Mouse (Mus musculus): ENCODE results near the gene Trappc2l. TPM values are rescaled to one million over a fixed set of nuclear protein-coding genes. Genes with fewer than 3 reads are reported as not detected.

Trappc2l gene
- polyA plus RNA-seq, 1 experiment from 2014 or later, result 62.3 TPM

DNA sequence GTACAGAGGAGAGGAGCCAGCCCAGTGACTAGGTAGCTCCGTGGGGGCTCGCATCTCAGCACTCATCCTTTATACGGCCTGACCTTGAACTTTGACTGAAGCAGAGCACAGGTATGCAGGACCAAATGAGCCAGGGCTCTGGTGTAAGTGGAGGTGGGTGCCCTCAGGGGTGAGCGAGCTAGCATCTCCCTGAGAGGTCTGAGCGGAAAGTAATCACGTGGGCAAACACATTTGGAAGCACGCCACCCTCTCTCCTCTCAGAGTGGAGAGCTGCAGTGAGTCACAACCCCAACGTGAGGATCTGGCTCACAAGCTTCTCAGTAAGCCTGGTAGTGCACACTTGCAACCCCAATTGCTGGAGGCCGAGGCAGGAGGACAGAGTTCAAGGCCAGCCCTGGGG is 30.6 kb downstream of the Trappc2l start:
- no peak overlapping the region for H3K27ac ChIP-seq (replicated peaks)
- 52% methylated on average over 9 of the region's 9 CpGs for WGBS
- H3K36me3 ChIP-seq, result no peaks in the 10 kb centered on the region
- no peaks in the 10 kb centered on the region for H3K27me3 ChIP-seq
- H3K9me3 ChIP-seq (replicated peaks), result no peaks in the 10 kb centered on the region
- no peak for ATAC-seq (ENCODE audit: insufficient number of reproducible peaks, low FRiP score, low TSS enrichment, low read depth)
- no peak overlapping the region for H3K9ac ChIP-seq
- H3K4me2 ChIP-seq (replicated peaks), result no peak overlapping the region
- peaks cover 47% of the 10 kb centered on the region for H3K4me1 ChIP-seq
- no peak overlapping the region for H3K4me3 ChIP-seq (replicated peaks)

DNA sequence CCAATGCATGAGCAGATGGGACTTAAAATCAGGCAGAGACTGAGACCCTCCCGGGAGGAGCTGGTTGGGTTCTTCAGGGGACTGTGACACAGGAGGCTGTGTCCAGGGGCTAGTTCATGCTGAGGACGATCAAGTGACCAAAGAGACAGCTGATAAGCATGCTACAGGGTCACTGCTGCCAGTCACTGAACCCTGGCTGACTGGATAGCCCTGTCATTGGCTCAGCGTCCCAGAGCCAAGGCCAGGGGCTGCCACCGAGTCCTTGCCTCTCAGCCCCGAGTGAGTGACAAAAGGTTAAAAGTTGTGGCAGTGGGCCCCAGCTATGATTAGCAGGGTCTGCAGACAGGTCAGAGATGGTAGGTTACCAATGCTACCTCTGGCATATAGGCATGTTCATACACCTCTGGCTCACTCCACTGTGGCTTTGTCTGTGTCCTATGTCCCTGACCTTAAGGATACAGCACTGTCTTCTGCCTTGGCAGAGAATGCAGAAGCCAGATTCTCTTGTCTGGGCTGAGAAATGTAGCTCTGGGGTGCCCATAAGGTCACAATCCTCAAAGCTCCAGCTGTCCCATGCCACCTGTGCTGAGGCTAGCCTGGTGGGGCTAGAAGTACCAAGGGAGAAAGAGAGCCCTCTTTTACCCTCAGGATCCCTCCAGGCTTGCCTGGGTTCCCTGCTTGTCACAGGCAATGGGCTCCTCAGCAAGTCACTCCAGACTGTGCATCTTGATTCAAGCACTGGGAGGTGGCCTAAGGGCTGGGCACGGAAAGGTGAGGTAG is 32.9 kb downstream of the Trappc2l start:
- 64% methylated on average over 6 of the region's 6 CpGs for WGBS
- Histone ChIP-seq H3K4me1 (peaks cover 45% of the 10 kb centered on the region), H3K4me3 (replicated peaks) (no peak overlapping the region), H3K36me3 (no peaks in the 10 kb centered on the region), H3K9me3 (replicated peaks) (no peaks in the 10 kb centered on the region), H3K9ac (no peak overlapping the region), H3K27ac (replicated peaks) (no peak overlapping the region), H3K4me2 (replicated peaks) (no peak overlapping the region), H3K27me3 (no peaks in the 10 kb centered on the region)
- no peak for ATAC-seq (ENCODE audit: insufficient number of reproducible peaks, low FRiP score, low TSS enrichment, low read depth)

DNA sequence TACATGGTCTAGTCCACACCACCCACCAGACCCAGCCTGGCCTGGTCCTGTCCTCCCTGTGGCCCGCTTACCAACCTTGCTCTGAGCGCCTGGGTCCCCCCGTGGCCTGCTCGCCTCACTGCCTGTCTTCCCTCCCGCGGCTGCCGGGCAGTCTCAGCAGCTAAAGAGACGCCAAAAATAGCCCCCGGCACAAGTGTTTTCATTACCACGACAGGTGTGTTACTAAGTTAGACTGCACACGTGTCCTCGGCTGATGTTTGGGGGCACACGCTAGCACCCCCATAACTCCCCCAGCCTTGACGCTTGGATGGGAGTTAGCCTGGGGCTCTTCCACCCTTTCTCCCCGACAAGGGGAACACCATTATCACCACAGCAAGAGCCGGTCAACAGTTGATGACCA is 34.9 kb downstream of the Trappc2l start:
- H3K9ac ChIP-seq, result no peak overlapping the region
- no peak for ATAC-seq (ENCODE audit: insufficient number of reproducible peaks, low FRiP score, low TSS enrichment, low read depth)

GRCm38 (mm10) chr8:122648192-122648970 is 36.9 kb downstream of the Trappc2l start:
- no peak overlapping the region for H3K27ac ChIP-seq (replicated peaks)
- no peak overlapping the region for H3K4me2 ChIP-seq (replicated peaks)
- no peak overlapping the region for H3K4me3 ChIP-seq (replicated peaks)
- H3K27me3 ChIP-seq, result no peaks in the 10 kb centered on the region
- no peak for ATAC-seq (ENCODE audit: insufficient number of reproducible peaks, low FRiP score, low TSS enrichment, low read depth)
- H3K9me3 ChIP-seq (replicated peaks), result no peaks in the 10 kb centered on the region
- peaks cover 35% of the 10 kb centered on the region for H3K4me1 ChIP-seq
- 47% methylated on average over 15 of the region's 15 CpGs for WGBS
- H3K9ac ChIP-seq, result no peak overlapping the region
- H3K36me3 ChIP-seq, result no peaks in the 10 kb centered on the region

More for the DNA sequence above, 34.9 kb downstream of the Trappc2l start:
- Histone ChIP-seq H3K4me3 (replicated peaks) (no peak overlapping the region), H3K4me1 (peaks cover 33% of the 10 kb centered on the region), H3K27me3 (no peaks in the 10 kb centered on the region), H3K4me2 (replicated peaks) (no peak overlapping the region), H3K9me3 (replicated peaks) (no peaks in the 10 kb centered on the region), H3K27ac (replicated peaks) (no peak overlapping the region), H3K36me3 (no peaks in the 10 kb centered on the region)
- 80% methylated on average over 16 of the region's 16 CpGs for WGBS

DNA sequence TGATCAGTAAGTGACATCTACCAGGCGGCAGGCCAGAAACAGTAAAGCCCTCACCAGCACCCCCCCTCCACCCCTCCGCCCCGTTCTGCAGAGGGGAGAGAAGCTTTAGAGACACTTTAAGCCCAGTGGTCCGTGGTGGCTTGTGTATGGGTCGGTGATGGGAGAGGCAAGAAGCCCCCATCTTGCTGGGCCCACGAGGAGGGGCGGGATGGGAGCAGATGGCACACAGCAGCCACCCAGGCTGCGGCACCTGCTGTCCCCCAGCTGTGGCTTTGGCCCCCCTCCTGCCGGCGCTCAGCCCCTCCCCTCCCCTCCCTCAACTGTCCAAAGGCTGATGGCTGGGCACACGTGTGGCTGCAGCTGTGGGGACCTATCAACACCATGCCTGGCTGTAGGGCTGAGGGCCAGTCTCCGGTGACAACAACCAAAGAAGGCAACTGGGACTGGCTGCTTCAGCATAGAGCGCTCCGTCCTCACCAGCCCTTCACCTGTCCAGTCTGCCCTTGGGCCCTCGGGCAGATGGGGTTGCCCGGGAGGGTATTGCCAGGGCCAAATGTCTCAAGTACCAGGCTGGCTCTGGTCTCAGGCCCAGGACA is 40.0 kb downstream of the Trappc2l start:
- H3K27ac ChIP-seq (replicated peaks), result no peak overlapping the region
- H3K9me3 ChIP-seq (replicated peaks), result no peaks in the 10 kb centered on the region
- H3K27me3 ChIP-seq, result no peaks in the 10 kb centered on the region
- H3K4me3 ChIP-seq (replicated peaks), result no peak overlapping the region
- peaks cover 42% of the 10 kb centered on the region for H3K4me1 ChIP-seq
- no peak overlapping the region for H3K9ac ChIP-seq
- H3K4me2 ChIP-seq (replicated peaks), result no peak overlapping the region
- no peaks in the 10 kb centered on the region for H3K36me3 ChIP-seq
- 75% methylated on average over 16 of the region's 16 CpGs for WGBS
- ATAC-seq (ENCODE audit: insufficient number of reproducible peaks, low FRiP score, low TSS enrichment, low read depth), result peak; percentile 71; the same call in 1 of the 2 replicates

- Histone ChIP-seq H3K36me3 (no peaks in the 10 kb centered on the region), H3K9me3 (replicated peaks) (no peaks in the 10 kb centered on the region), H3K4me2 (replicated peaks) (no peak overlapping the region), H3K4me3 (replicated peaks) (no peak overlapping the region), H3K4me1 (peaks cover 47% of the 10 kb centered on the region), H3K27ac (replicated peaks) (no peak overlapping the region), H3K27me3 (no peaks in the 10 kb centered on the region), H3K9ac (no peak overlapping the region)
- no peak for ATAC-seq (ENCODE audit: insufficient number of reproducible peaks, low FRiP score, low TSS enrichment, low read depth)
- WGBS, result 61% methylated on average over 6 of the region's 6 CpGs
Observed at GRCm38 (mm10) chr8:122652643-122653042, 41.2 kb downstream of the Trappc2l start.

DNA sequence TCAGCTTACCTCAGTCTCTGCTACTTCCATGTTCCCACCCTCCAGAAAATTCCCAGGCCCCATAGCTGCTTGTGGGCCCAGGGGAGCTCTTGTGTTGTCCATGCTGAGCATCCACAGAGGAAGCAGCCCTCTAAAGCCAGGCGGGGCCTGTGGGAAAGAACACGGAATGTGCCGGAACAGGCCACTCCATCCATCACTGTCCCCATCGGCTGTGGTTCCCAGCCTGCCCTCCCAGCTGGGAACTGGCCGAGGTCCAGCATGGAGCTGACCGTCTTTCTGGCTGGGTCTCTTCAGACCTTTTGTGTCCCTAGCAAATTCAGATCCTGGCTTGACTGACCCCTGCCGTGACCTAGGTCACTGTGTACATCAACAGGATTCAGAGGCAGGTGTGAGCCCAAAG is 43.3 kb downstream of the Trappc2l start:
- Histone ChIP-seq H3K4me3 (replicated peaks) (no peak overlapping the region), H3K9me3 (replicated peaks) (no peaks in the 10 kb centered on the region), H3K9ac (no peak overlapping the region), H3K27ac (replicated peaks) (no peak overlapping the region), H3K4me1 (peaks cover 58% of the 10 kb centered on the region), H3K27me3 (no peaks in the 10 kb centered on the region), H3K36me3 (no peaks in the 10 kb centered on the region), H3K4me2 (replicated peaks) (no peak overlapping the region)
- ATAC-seq (ENCODE audit: insufficient number of reproducible peaks, low FRiP score, low TSS enrichment, low read depth), result no peak
- WGBS, result 77% methylated on average over 7 of the region's 7 CpGs

DNA sequence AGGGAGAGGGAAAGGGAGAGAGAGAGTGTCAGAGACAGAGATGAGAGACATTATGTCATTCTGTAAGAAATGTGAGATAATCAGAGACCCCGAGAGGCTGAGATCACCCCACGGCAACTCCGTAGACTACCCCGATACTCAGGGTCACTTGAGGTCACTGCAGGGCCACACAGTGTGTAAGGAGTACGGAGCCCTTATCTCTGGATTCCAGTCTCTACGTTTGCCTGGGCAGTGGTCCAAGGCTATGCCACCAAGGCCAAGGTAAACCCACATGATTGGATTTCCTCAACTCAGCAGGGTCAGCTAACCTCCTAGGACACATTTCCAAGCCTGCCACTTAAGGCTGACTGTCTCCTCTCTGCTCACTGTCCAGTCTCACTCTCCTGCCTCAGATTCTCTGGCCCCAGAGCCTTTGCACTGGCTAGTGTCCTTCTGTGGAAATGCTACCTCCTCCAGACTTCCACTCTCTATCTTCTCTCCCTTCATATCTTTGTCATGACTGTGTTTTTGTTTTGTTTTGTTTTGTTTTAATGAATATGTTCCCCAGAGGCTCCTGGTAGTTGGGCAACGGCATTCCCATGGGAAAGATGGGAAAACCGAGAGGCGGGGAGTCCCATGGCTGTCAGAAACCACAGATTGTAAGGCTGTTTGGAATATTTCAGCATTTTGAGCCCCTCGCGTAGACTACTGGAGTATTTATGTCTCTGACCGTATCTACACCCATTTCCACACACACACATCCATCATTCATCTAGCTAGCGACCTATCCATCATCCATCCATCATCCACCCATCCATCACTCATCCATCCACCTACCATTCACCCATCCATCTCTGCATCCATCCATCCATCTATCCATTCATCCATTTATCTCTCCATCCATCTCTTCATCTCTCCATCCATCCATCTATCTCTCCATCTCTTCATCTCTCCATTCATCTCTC is 44.9 kb downstream of the Trappc2l start:
- Histone ChIP-seq H3K27me3 (no peaks in the 10 kb centered on the region), H3K4me1 (peaks cover 62% of the 10 kb centered on the region), H3K36me3 (no peaks in the 10 kb centered on the region), H3K27ac (replicated peaks) (no peak overlapping the region), H3K9ac (no peak overlapping the region), H3K4me2 (replicated peaks) (no peak overlapping the region), H3K9me3 (replicated peaks) (no peaks in the 10 kb centered on the region), H3K4me3 (replicated peaks) (no peak overlapping the region)
- WGBS, result 73% methylated on average over 13 of the region's 13 CpGs
- ATAC-seq (ENCODE audit: insufficient number of reproducible peaks, low FRiP score, low TSS enrichment, low read depth), result no peak

DNA sequence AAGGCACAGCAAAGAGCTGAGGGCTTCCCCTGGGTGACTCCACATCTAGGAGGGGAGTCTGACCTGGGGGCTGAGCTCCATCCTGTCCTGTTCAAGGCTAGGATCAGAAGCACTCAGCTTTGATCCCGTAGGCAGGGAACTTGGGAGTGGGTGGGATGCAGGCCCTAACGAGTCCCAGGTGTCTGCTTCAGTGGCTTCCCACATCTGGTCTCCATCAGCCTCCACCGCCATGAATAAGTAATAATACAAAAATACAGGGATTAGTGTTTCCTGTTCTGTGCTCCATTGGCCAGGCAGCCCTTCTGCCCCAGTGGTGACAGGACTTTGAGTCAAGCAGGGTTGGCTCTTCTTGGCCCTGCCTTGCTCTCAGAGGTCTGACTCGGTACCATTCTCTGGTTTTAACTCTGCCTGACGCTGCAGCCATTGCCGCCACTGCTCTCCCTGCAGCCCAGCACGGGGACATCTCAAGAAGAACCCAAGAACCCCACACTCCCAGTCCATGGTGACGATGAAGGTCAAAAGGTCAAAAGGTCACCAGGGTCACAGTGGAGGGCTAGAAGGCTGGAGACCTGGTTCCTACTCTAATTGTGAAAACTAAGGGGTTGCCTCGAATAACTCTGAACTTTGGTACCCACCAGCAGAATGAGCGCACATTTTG is 46.8 kb downstream of the Trappc2l start:
- Histone ChIP-seq H3K4me2 (replicated peaks) (no peak overlapping the region), H3K9me3 (replicated peaks) (no peaks in the 10 kb centered on the region), H3K27ac (replicated peaks) (peak overlapping the region; percentile 71; the same call in 1 of the 2 replicates), H3K4me1 (peaks cover 66% of the 10 kb centered on the region), H3K27me3 (no peaks in the 10 kb centered on the region), H3K9ac (no peak overlapping the region), H3K4me3 (replicated peaks) (no peak overlapping the region), H3K36me3 (no peaks in the 10 kb centered on the region)
- WGBS, result 27% methylated on average over 10 of the region's 10 CpGs
- ATAC-seq (ENCODE audit: insufficient number of reproducible peaks, low FRiP score, low TSS enrichment, low read depth), result peak; percentile 11; the same call in 1 of the 2 replicates

DNA sequence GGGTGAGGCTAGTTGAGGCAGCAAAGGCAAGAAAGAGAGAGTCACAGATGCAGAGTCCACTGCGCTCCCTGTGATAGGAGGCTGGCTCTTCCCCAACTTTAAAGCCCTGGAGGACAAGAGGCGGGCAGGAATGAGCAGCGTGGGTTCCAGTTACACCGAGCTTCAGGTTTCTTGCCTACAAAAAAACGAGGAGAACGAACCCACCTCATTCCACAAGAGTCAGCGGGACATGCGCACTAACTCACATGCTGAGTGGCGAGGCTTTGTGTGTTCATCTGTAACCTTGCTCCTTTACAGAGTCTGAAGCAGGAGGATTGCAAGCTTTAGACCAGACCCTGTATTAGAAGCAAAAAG is 47.3 kb downstream of the Trappc2l start:
- Histone ChIP-seq H3K9me3 (replicated peaks) (no peaks in the 10 kb centered on the region), H3K36me3 (no peaks in the 10 kb centered on the region), H3K4me3 (replicated peaks) (no peak overlapping the region), H3K27ac (replicated peaks) (0 out of 2 replicates have a peak overlapping the region, but pooled peaks have one; percentile 71), H3K9ac (no peak overlapping the region), H3K4me2 (replicated peaks) (no peak overlapping the region), H3K27me3 (no peaks in the 10 kb centered on the region), H3K4me1 (peaks cover 67% of the 10 kb centered on the region)
- WGBS, result 21% methylated on average over 9 of the region's 9 CpGs
- no peak for ATAC-seq (ENCODE audit: insufficient number of reproducible peaks, low FRiP score, low TSS enrichment, low read depth)
